Mouse (Mus musculus): ENCODE data around the gene Ripor2.

Ripor2 gene

DNA sequence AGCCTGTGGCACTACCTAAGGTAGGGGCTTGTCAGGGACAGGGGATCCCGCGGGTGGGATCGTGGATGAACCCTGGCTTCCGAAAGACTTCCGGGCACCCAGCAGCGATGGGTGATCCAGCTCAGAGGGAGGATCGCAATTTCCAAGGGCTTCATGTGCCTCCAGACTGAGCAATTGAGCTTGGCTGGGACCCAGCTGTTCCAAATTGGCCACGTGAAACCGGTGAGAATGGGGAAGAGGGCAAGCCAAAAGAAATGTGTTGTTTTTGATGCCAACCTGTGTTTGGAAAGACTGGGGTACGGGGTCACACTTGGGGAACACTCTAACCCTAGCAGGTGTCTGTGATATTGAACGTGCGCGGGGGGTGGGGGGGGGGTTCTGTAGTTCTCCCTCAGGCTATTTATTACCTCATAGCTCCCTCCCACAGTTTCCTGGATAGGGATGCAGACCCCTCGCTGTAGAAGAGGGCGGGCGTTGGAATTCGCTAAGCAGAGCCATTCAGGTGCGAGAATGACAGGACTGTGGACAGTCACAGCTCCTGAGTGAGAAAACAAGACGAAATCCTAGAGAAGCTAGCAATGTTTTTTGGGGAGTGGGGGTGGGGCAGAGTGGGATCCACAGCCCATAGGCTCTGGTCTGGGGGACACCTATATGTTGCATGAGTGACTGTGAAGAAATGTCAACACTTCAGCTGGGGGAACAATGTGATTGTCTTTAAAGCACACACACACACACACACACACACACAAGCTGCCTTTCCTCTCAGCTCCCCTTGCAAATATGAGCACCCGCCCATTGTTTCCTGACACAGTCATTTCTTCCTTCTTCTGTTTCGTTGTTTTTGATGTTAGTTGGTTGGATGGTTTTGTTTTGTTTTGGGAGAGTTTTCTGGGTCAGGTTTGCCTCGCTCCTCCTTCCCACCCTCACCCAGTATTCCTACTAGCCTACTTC is 57.5 kb downstream of the Ripor2 start:
- peaks cover 55% of the 10 kb centered on the region for H3K4me1 ChIP-seq (replicated peaks; ENCODE audit: low read depth, low read length)
- H3K27me3 ChIP-seq (ENCODE audit: insufficient read depth, low read length), result peaks cover 60% of the 10 kb centered on the region
- TF ChIP-seq POU5F1 (IDR thresholded peaks at IDR 0.05; ENCODE audit: borderline replicate concordance, low read length) (no peak), CTCF (conservative IDR thresholded peaks at IDR 0.05; ENCODE audit: low read length) (no peak), NANOG (IDR thresholded peaks at IDR 0.05; ENCODE audit: borderline replicate concordance, low read length) (no peak)
- H3K4me3 ChIP-seq (replicated peaks; ENCODE audit: low read length), result peak overlapping the region; percentile 80
- H3K36me3 ChIP-seq (ENCODE audit: insufficient read depth, low read length), result no peaks in the 10 kb centered on the region
- H3K9me3 ChIP-seq (ENCODE audit: low read length), result no peaks in the 10 kb centered on the region

- no peak for TF ChIP-seq CTCF (conservative IDR thresholded peaks at IDR 0.05; ENCODE audit: low read length)
- TF ChIP-seq POU5F1 (IDR thresholded peaks at IDR 0.05; ENCODE audit: borderline replicate concordance, low read length), result no peak
- TF ChIP-seq NANOG (IDR thresholded peaks at IDR 0.05; ENCODE audit: borderline replicate concordance, low read length), result no peak
- Histone ChIP-seq H3K27me3 (ENCODE audit: insufficient read depth, low read length) (peaks cover 54% of the 10 kb centered on the region), H3K4me3 (replicated peaks; ENCODE audit: low read length) (no peak overlapping the region), H3K36me3 (ENCODE audit: insufficient read depth, low read length) (no peaks in the 10 kb centered on the region), H3K9me3 (ENCODE audit: low read length) (no peaks in the 10 kb centered on the region), H3K4me1 (replicated peaks; ENCODE audit: low read depth, low read length) (peaks cover 55% of the 10 kb centered on the region)
Measured at GRCm38 (mm10) chr13:24640166-24640560, 58.2 kb downstream of the Ripor2 start.

- no peak overlapping the region for H3K4me3 ChIP-seq (replicated peaks; ENCODE audit: low read length)
- peaks cover 46% of the 10 kb centered on the region for H3K27me3 ChIP-seq (ENCODE audit: insufficient read depth, low read length)
- no peak for TF ChIP-seq POU5F1 (IDR thresholded peaks at IDR 0.05; ENCODE audit: borderline replicate concordance, low read length)
- TF ChIP-seq CTCF (conservative IDR thresholded peaks at IDR 0.05; ENCODE audit: low read length), result no peak
- no peak for TF ChIP-seq NANOG (IDR thresholded peaks at IDR 0.05; ENCODE audit: borderline replicate concordance, low read length)
- peaks cover 55% of the 10 kb centered on the region for H3K4me1 ChIP-seq (replicated peaks; ENCODE audit: low read depth, low read length)
- no peaks in the 10 kb centered on the region for H3K36me3 ChIP-seq (ENCODE audit: insufficient read depth, low read length)
- no peaks in the 10 kb centered on the region for H3K9me3 ChIP-seq (ENCODE audit: low read length)
Measured at GRCm38 (mm10) chr13:24640836-24641385, 58.9 kb downstream of the Ripor2 start.

DNA sequence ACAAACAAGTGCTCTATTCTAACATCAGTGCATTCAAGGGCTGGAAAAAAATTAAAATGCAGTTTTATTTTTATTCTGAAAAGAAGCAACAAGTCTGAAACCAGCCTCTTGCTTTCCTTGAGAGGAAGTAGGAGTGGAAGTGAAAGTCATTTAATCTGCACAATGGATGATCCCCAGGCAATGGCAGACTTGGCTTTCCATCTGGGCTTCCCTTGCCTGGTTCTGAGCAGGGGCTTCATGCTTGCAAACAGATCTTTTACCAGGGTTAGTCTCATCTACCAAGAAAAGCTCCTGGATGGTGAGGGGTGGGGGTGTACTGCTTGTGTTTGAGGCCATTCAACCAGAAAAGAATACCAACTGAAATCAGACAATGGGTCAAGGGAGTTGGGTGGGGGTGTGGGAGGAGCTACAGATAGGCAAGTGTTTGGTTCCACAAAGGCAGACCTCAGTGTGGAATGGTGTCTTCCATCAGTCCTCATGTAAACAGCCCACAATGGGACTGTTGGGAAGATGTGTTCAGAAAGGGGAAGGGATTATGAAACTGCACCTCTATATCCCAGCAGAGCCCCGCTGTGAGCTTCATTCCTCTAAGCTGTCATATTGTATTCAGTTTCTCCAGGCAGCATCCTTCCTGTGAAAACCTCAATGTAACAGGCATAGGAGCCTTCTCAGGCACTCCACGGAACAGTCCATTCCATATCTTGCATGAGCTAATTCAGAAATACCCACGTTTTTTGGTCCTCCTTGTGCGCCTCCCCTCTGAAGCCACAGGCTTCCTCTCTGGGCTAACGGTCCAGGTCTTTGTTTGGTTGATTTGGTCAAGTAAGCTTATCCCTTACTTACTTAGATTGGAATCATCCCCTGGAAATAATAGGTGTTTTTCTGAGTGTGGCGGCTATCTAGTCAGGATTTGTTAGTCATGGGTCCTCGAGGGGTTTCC is 59.8 kb downstream of the Ripor2 start:
- H3K36me3 ChIP-seq (ENCODE audit: insufficient read depth, low read length), result no peaks in the 10 kb centered on the region
- H3K4me3 ChIP-seq (replicated peaks; ENCODE audit: low read length), result no peak overlapping the region
- TF ChIP-seq POU5F1 (IDR thresholded peaks at IDR 0.05; ENCODE audit: borderline replicate concordance, low read length) (no peak), NANOG (IDR thresholded peaks at IDR 0.05; ENCODE audit: borderline replicate concordance, low read length) (0 out of 2 replicates have a peak, but pooled peaks have one; percentile 7), CTCF (conservative IDR thresholded peaks at IDR 0.05; ENCODE audit: low read length) (no peak)
- H3K27me3 ChIP-seq (ENCODE audit: insufficient read depth, low read length), result peaks cover 38% of the 10 kb centered on the region
- H3K4me1 ChIP-seq (replicated peaks; ENCODE audit: low read depth, low read length), result peaks cover 55% of the 10 kb centered on the region
- no peaks in the 10 kb centered on the region for H3K9me3 ChIP-seq (ENCODE audit: low read length)

GRCm38 (mm10) chr13:24645146-24645545 is 63.2 kb downstream of the Ripor2 start:
- Histone ChIP-seq H3K27me3 (ENCODE audit: insufficient read depth, low read length) (peaks cover 4% of the 10 kb centered on the region), H3K9me3 (ENCODE audit: low read length) (no peaks in the 10 kb centered on the region), H3K4me3 (replicated peaks; ENCODE audit: low read length) (no peak overlapping the region), H3K4me1 (replicated peaks; ENCODE audit: low read depth, low read length) (peaks cover 35% of the 10 kb centered on the region), H3K36me3 (ENCODE audit: insufficient read depth, low read length) (no peaks in the 10 kb centered on the region)
- TF ChIP-seq CTCF (conservative IDR thresholded peaks at IDR 0.05; ENCODE audit: low read length) (no peak), NANOG (IDR thresholded peaks at IDR 0.05; ENCODE audit: borderline replicate concordance, low read length) (no peak), POU5F1 (IDR thresholded peaks at IDR 0.05; ENCODE audit: borderline replicate concordance, low read length) (no peak)

DNA sequence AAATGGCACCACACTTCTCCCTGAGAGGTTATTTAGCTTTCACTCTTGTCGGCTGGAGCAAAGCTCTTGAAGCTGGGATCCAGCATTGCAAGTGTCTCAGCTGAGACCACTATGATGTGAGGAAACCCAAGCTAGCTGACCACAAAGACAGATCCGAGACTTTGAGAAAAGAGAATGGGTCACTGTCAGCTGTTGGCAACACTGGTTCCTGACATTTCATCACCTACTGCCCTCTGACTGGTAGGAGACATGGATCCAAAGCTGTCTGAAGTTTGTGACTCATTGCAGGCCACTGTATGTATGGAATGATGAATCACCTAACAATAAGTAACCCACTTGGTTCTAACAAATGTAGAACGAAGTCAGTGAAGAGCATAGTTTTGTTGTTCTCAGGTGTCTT is 64.3 kb downstream of the Ripor2 start:
- no peak overlapping the region for H3K4me3 ChIP-seq (replicated peaks; ENCODE audit: low read length)
- H3K36me3 ChIP-seq (ENCODE audit: insufficient read depth, low read length), result no peaks in the 10 kb centered on the region
- no peak for TF ChIP-seq CTCF (conservative IDR thresholded peaks at IDR 0.05; ENCODE audit: low read length)
- no peak for TF ChIP-seq POU5F1 (IDR thresholded peaks at IDR 0.05; ENCODE audit: borderline replicate concordance, low read length)
- no peak for TF ChIP-seq NANOG (IDR thresholded peaks at IDR 0.05; ENCODE audit: borderline replicate concordance, low read length)
- H3K9me3 ChIP-seq (ENCODE audit: low read length), result no peaks in the 10 kb centered on the region
- peaks cover 23% of the 10 kb centered on the region for H3K4me1 ChIP-seq (replicated peaks; ENCODE audit: low read depth, low read length)
- no peaks in the 10 kb centered on the region for H3K27me3 ChIP-seq (ENCODE audit: insufficient read depth, low read length)

DNA sequence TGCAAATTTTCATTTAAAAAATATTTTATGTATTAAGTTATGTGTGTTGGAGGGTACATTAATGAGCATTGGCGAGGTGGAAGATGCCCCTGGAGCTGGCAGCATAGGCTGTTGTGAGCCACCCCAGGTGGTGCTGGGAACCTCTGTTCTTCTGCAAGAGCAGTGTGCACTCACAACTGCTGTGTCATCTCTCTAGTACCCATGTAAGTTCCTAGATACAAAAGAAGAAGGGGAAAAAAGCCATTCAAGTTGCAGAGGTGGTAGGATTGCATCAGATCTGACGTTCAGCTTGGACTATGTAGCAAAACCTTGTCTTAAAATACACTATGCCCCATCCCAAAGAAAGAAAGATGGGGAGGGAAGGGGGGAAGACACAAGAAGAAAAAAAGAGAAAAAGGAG is 65.5 kb downstream of the Ripor2 start:
- no peaks in the 10 kb centered on the region for H3K27me3 ChIP-seq (ENCODE audit: insufficient read depth, low read length)
- peaks cover 13% of the 10 kb centered on the region for H3K4me1 ChIP-seq (replicated peaks; ENCODE audit: low read depth, low read length)
- TF ChIP-seq POU5F1 (IDR thresholded peaks at IDR 0.05; ENCODE audit: borderline replicate concordance, low read length), result no peak
- no peak for TF ChIP-seq CTCF (conservative IDR thresholded peaks at IDR 0.05; ENCODE audit: low read length)
- no peak overlapping the region for H3K4me3 ChIP-seq (replicated peaks; ENCODE audit: low read length)
- no peaks in the 10 kb centered on the region for H3K9me3 ChIP-seq (ENCODE audit: low read length)
- H3K36me3 ChIP-seq (ENCODE audit: insufficient read depth, low read length), result no peaks in the 10 kb centered on the region

GRCm38 (mm10) chr13:24648027-24648426 is 66.0 kb downstream of the Ripor2 start:
- no peaks in the 10 kb centered on the region for H3K27me3 ChIP-seq (ENCODE audit: insufficient read depth, low read length)

More at GRCm38 (mm10) chr13:24648027-24648426, 66.0 kb downstream of the Ripor2 start:
- Histone ChIP-seq H3K9me3 (ENCODE audit: low read length) (no peaks in the 10 kb centered on the region), H3K4me1 (replicated peaks; ENCODE audit: low read depth, low read length) (peaks cover 13% of the 10 kb centered on the region), H3K4me3 (replicated peaks; ENCODE audit: low read length) (no peak overlapping the region), H3K36me3 (ENCODE audit: insufficient read depth, low read length) (no peaks in the 10 kb centered on the region)
- no peak for TF ChIP-seq NANOG (IDR thresholded peaks at IDR 0.05; ENCODE audit: borderline replicate concordance, low read length)
- no peak for TF ChIP-seq CTCF (conservative IDR thresholded peaks at IDR 0.05; ENCODE audit: low read length)
- TF ChIP-seq POU5F1 (IDR thresholded peaks at IDR 0.05; ENCODE audit: borderline replicate concordance, low read length), result no peak
